Mouse (Mus musculus) skeletal muscle tissue, postnatal 0 days (tissue): Measurements from ENCODE around the gene Gm17545. TPM values are rescaled to one million over a fixed set of nuclear protein-coding genes. Genes with fewer than 3 reads are reported as not detected.

Source experiments
- polyA plus RNA-seq: library from polyadenylated mRNA; unstranded; fragments of >200 nt; fragmentation: Nextera tagmentation; extraction: Ambion mirVana; gene quantifications from 2 replicates; pipeline ENCODE4 v1.2.1, GENCODE M21; 2015

The Gm17545 gene
- polyA plus RNA-seq = not detected in 2 replicates

GRCm38 (mm10) chr9:22453990-22454389 is at the start of gene Gm17545:
TSS of gene Gm17545 (plus strand) at chr9:22454290.

DNA sequence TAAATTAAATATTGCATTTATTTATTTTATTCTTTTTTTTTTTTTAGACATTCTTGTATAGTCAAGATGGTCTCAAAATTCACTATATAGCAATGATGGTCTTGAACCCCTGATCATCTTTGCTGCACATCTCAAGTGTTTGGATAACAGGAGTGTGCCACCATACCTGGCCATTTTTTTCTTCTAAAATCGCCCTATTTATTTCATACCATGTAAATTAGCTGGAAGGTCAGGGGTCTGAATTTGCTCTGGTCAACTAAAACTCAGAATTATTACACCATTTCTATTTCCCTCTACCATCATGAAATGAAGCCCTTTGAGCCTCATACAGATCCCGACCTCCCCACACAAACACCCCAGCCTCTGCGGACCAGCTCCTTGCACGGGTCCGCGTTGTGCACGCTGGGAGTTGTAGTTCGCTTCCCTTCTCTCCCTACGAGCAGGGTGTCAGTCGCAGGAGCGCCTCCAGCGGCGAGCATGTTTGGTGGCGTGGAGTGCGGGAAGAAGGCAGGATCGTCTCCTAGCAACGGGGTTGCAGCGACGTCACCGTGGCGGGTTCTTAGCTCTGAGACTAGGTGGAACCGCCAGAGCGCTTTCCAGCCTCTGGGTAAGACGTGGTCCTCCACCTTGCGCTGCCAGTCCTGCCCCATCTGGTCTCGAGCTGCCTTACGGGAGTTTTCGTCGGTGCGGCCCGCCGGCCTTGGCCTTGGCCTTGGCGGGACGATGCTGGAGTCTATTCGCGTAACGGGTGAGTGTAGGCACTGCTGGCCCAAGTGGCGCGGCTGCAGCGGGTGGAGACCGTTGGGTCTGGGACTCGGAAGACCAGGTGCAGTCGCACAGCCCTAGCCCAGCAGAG is 42.9 kb upstream of the Gm17545 start, which contains the start of gene 9530077C05Rik:
TSS of gene 9530077C05Rik (plus strand) at position 512 of the 856 bp plus-strand sequence.

GRCm38 (mm10) chr9:22469643-22470042 is 15.6 kb downstream of the Gm17545 start, which contains the start of gene Rp9:
TSS of gene Rp9 (minus strand) at chr9:22469743.

GRCm38 (mm10) chr9:22475424-22475868 is 21.4 kb downstream of the Gm17545 start, which contains the start of gene Bbs9:
TSS of gene Bbs9 (plus strand) at chr9:22475715.

Other genes starting within 250 kb of the Gm17545 start
- gene Zfp809, start 228.6 kb upstream of the Gm17545 start, polyA plus RNA-seq = 6.9 and 7.2 TPM in 2 replicates
- 0.19 and 0.24 TPM in 2 replicates for gene Zfp599, start 194.4 kb upstream of the Gm17545 start, polyA plus RNA-seq
- gene Zfp810, start 146.6 kb upstream of the Gm17545 start, polyA plus RNA-seq = 3.2 and 3.8 TPM in 2 replicates
- 6.7 and 8.2 TPM in 2 replicates for gene Anln, start 65.1 kb upstream of the Gm17545 start, polyA plus RNA-seq
- 1.2 and 1.6 TPM in 2 replicates for gene 9530077C05Rik, start 42.8 kb upstream of the Gm17545 start, polyA plus RNA-seq
- 50.1 and 50.3 TPM in 2 replicates for gene Rp9, start 15.5 kb downstream of the Gm17545 start, polyA plus RNA-seq
- 4.3 and 5.2 TPM in 2 replicates for gene Bbs9, start 21.4 kb downstream of the Gm17545 start, polyA plus RNA-seq